Mouse (Mus musculus) CH12.LX (cell line): ENCODE results near the gene Zswim1.

Experiments used
- CHD1 ChIP-seq: IDR thresholded peaks from 2 replicates; pipeline ENCODE4 v1.6.1; 2012; ENCODE audit warnings: low read depth, low read length, improper control_type of control experiment, inconsistent platforms
- CTCF ChIP-seq, 2 experiments: IDR thresholded peaks in 1 of 2; conservative IDR thresholded peaks in 1 of 2; 2 replicates each; pipeline ENCODE4 v1.5.1; 2011 to 2012; ENCODE audit warnings: low read depth in 2 of 2, low read length in 2 of 2, improper control_type of control experiment in 1 of 2, inconsistent platforms in 1 of 2, mild to moderate bottlenecking in 1 of 2, moderate library complexity in 1 of 2
- POLR2A ChIP-seq: IDR thresholded peaks from 2 replicates; pipeline ENCODE4 v1.6.1; 2011; ENCODE audit warnings: low read depth, mild to moderate bottlenecking, improper control_type of control experiment, low read length

DNA sequence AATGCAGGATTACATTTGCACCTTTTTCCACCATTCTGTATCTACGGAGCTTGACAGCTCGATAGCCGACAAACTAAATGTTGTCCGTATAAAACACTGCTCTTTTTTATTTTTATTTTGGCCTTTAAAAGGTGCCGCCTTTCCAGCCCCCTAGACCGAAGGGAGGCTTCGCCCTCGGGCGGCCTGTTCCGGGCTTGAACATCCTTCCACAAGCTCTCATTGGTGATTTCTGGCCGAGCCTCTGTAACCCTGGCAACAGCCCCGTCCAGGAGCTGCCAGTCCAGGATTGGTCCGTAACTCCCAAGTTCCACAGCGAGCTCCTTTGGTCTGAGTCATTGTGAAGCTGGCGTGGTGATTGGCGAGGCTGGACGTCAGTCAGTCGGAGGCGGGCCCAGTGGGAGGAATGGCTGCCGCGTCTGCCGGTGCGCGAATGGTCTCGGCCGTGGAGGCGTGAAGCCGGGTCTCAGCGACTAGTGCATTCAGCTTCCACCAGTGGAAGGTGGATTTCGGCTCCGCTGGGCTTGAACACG is at the start of gene Zswim1:
- no peak for TF ChIP-seq CHD1
- peak; percentile 94 for TF ChIP-seq POLR2A
- TF ChIP-seq CTCF (conservative IDR thresholded peaks at IDR 0.05 in 1 of 2, IDR thresholded peaks at IDR 0.05 in 1 of 2; ENCODE audit: low read depth in 2 of 2, low read length in 2 of 2), result 0 out of 4 replicates have a peak, but pooled peaks of 1 of the 2 experiments have one; percentile 4
